Mouse (Mus musculus): ENCODE measurements around the gene Pla2g2d.
"Not testable (repeated sequence)": the region's sequence is repeated elsewhere in the genome, so short reads cannot be mapped to it uniquely, and the experiment has no call there.

The Pla2g2d gene

DNA sequence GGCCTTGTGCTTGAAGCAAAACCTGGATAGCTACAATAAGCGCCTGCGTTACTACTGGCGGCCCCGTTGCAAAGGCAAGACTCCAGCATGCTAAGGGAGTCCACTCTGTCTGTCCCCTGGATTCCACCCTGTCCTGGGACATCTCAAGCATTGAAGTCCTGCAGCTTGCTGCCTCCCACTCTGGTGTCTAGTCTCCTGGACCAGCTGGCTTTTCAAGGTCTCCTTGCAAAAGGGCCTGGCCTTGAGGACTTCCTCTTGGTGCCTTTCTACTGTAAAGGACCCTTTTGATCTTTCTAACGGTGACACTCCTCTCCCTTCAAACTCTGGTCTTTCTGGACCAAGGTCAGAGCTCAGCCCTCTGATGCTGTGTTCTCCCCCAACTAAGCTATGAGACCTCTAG, 4.8 kb downstream of the Pla2g2d start:
- in situ Hi-C loops (cut with MboI, MseI) = no loop called here

DNA sequence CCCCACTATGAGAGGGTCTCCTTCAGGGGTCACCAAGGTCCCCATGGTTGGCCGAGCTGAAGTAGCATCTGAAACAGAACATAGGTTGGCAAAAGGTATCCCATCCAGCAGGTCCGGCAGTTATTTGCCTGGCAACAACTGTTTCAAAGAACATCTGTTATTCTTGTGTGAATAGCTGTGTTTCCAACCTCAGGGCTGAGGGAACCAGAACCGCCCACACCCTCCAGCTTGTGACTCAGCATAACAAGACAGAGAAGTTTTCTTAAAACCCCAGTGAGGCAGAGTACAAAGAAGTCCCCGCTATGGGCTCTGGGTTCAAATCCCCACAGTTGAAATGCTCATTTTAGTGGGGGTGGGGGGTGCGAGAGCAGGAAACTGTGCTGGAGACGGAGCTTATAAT, 6.6 kb downstream of the Pla2g2d start:
- in situ Hi-C loops (cut with MboI, MseI) = no loop called here

GRCm38 (mm10) chr4:138785721-138786120, 10.2 kb downstream of the Pla2g2d start:
- in situ Hi-C loops (cut with MboI, MseI) = no loop called here

GRCm38 (mm10) chr4:138786141-138786540, 10.6 kb downstream of the Pla2g2d start:
- in situ Hi-C loops (cut with MboI, MseI) = no loop called here

DNA sequence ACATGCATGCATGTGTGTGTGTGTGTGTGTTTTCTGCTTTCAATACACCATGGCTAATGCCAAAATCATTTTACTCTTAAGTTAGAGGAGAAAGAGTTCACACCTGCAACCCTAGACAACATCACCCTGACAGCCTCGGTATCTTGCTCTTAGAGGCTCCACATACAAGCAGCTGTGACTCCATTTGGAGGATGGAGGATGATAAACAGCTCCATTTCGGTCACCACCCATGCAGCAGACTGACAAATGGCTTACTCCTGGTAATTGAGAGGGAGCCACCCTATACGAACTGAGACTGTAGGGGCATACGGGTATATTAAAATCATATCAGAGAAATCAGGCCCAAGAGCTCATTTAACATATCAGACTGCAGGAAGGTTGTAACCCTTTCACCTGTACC, 12.8 kb downstream of the Pla2g2d start:
- in situ Hi-C loops (cut with MboI, MseI) = no loop called here

GRCm38 (mm10) chr4:138791452-138791851, 15.9 kb downstream of the Pla2g2d start:
- in situ Hi-C loops (cut with MboI, MseI) = no loop called here

- in situ Hi-C loops (cut with MboI, MseI) = no loop called here
Observed at GRCm38 (mm10) chr4:138792599-138792998, 17.1 kb downstream of the Pla2g2d start.

DNA sequence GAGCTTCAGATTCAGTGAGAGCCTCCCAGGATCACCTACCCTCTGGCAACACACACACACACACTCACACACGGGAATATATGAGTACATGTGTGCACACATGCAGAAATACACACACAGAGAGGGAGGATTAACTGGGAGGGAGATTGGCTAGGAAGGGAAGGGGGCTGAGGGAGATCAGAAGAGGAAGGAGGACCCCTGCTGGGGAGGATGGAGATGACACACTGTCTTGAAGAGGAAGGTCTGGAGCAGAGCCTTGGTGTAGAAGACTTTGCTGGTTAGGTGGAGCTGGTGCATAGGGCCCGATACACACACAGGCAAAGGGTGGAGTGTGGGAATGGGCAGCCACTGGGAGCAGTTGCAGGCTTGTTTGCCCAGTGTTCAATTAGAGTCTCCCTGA, 17.7 kb downstream of the Pla2g2d start:
- in situ Hi-C loops (cut with MboI, MseI) = no loop called here

GRCm38 (mm10) chr4:138794344-138794743, 18.8 kb downstream of the Pla2g2d start:
- in situ Hi-C loops (cut with MboI, MseI) = no loop called here

GRCm38 (mm10) chr4:138796513-138797216, 21.1 kb downstream of the Pla2g2d start:
- in situ Hi-C loops (cut with MboI, MseI) = no loop called here

DNA sequence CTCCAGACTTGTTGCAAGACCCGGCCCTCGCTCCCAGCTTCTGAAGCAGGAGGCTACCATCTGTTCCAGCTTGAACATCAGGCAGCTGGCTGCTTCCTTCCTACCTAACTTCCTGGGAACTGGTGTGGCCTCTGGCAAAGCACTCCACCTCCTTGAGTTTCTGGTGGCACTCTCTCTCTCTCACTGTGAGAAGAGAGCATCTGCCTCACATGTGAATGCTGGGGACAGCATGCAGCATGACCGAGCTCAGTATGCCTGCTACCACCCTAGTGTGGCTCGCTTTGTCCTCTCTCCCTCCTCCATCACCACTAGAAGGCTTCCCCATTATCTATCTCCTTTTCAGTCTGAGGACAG, 21.7 kb downstream of the Pla2g2d start:
- in situ Hi-C loops (cut with MboI, MseI) = no loop called here

DNA sequence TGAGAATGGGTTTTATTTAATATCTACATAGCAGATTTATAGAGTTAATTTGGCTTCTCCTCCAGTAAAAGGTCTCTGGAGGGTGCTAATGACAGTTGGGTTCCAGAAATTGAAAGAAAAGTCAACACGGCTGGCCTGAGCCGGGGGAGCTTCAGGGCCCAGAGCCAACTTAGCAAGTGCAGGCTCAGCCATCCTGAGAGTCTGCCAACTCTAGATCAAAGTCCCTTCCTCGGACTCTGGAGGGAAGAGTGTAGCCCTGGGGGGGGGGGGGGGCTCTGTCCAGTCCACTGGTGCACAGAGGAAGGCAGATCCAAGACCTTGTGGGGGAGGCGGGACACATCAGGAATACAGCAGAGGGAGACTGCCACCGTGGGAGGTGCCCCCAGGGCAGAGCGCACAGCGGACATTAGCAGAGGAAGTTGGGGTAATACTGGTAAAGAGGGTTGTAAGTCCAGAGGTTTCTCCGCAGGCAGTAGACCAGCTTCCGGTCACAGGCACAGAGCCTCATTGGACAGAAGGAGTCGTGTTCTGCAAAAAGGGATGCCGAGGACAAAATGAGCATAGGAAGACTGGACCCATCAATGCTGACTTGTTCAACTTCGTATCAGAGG, 24.7 kb downstream of the Pla2g2d start:
- in situ Hi-C loops (cut with MboI, MseI) = no loop called here

- in situ Hi-C loops (cut with MboI, MseI) = no loop called here
Observed at GRCm38 (mm10) chr4:138801631-138802030, 26.1 kb downstream of the Pla2g2d start.

DNA sequence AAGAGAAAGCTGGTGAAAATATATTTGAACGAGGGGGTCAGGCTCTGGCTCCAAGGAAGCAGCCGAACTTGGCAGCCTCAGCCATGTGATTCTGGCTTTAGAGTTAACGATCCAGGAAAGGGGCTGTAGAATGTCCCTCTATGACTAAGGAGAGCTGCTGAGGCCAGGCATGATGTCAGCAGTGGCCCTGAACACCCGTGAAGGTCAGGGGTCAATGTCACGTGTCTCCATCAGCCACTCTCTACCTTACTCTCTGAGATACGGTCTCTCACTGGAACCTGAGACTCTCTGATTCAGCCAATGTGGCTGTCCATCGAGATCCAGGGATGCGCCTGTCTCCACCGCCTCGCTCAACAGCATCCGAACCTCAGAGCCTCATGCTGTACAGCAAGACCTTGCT, 27.4 kb downstream of the Pla2g2d start:
- in situ Hi-C loops (cut with MboI, MseI) = no loop called here

DNA sequence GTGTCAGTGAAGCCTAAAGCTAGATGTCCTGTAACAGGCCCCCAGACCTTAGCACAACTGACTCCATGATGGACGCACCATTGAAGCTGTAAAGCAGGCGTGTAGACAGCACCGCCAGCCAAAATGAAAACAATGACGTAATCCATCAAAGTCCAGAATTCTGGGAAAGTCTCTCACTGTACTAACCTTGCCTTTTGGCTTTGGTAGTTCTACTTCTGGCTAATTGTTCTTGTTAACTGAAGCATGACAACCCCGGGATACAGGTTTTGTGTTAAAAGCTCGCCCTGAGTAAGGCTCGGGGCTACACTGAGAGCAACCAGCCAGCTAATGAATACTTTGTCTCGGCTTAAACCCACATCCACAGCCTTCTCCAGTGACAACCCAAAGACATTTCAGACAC, 29.7 kb downstream of the Pla2g2d start:
- in situ Hi-C loops (cut with MboI, MseI) = no loop called here

- in situ Hi-C loops (cut with MboI, MseI) = no loop called here
Observed at GRCm38 (mm10) chr4:138806160-138806559, 30.6 kb downstream of the Pla2g2d start.

GRCm38 (mm10) chr4:138806920-138807541, 31.5 kb downstream of the Pla2g2d start:
- in situ Hi-C loops (cut with MboI, MseI) = no loop called here

GRCm38 (mm10) chr4:138816166-138816565, 40.6 kb downstream of the Pla2g2d start:
- in situ Hi-C loops (cut with MboI, MseI) = no loop called here

GRCm38 (mm10) chr4:138817736-138818135, 42.2 kb downstream of the Pla2g2d start:
- in situ Hi-C loops (cut with MboI, MseI) = no loop called here

GRCm38 (mm10) chr4:138819101-138819500, 43.6 kb downstream of the Pla2g2d start:
- in situ Hi-C loops (cut with MboI, MseI) = no loop called here

GRCm38 (mm10) chr4:138821036-138821435, 45.5 kb downstream of the Pla2g2d start:
- in situ Hi-C loops (cut with MboI, MseI) = no loop called here

GRCm38 (mm10) chr4:138824161-138824560, 48.6 kb downstream of the Pla2g2d start:
- in situ Hi-C loops (cut with MboI, MseI) = not testable (repeated sequence)

- in situ Hi-C loops (cut with MboI, MseI) = no loop called here
Observed at GRCm38 (mm10) chr4:138824660-138825059, 49.1 kb downstream of the Pla2g2d start.
